Mouse (Mus musculus): ENCODE measurements at regions not wholly inside any gene's neighbourhood (a gene's known extent, or its start where the extent isn't known, plus 50 kb on each side); places are given as distances from the start of the nearest gene placed in this dataset.

DNA sequence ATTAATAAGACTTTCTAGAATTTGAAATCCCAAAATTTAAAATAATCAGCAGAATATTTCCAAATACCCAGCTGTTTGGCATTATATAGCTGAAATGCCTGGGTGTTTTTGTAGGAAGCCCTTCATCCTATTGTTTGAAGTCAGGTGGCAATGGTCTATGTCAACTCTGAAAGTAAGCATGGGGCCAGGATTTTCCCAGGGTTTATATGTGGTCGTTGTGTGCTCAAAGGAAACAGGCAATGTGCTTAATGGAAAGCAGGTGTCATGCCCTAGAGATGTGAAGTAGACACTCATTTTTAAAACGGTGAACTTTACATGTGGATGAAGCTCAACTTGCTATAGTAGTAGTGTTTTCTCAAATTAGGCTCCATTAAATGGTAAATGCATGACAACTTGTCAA, 105.4 kb upstream of the Mocs2 start:
- TF ChIP-seq CTCF (IDR thresholded peaks at IDR 0.05; ENCODE audit: low read depth) = no peak
- no peak for TF ChIP-seq EP300 (optimal IDR thresholded peaks at IDR 0.05)
